18 mouse cellular contexts compared by ENCODE assay signal in genomic region chr12:53794718-53795400, GRCm38 (mm10).
DNase-seq lines count a peak whose midpoint lies in the region; ATAC-seq lines count a peak whose summit lies in the region.
"Had no signal": no experiment of that assay in that cellular context is flagged by ENCODE, and none has a peak within 500 bp of the region (broad histone marks: within the 10 kb centered on the region; RNA-seq: fewer than 3 reads in every experiment).

No protein-coding gene starts in this region.

- no peaks in the 10 kb centered on the region for H3K4me1 ChIP-seq in heart, embryonic 11.5 days (ENCODE audit: control insufficient read depth, insufficient read depth, low read length)
- peaks cover 27% of the 10 kb centered on the region for H3K4me1 ChIP-seq in neural tube, embryonic 13.5 days (replicated peaks)
- H3K4me1 ChIP-seq in neural tube, embryonic 15.5 days, result peaks cover 8% of the 10 kb centered on the region
- H3K4me1 ChIP-seq in liver, embryonic 15.5 days (replicated peaks), result peaks cover 11% of the 10 kb centered on the region; the same call in 1 of the 2 replicates
- H3K4me1 ChIP-seq: embryonic facial prominence, embryonic 12.5 days; heart, embryonic 12.5 days had no signal

- peak; percentile 34 for DNase-seq in heart, adult 11 months
- no peak for DNase-seq in natural killer cell, adult 2 months (ENCODE audit: low spot score in 2 of 2)
- DNase-seq in testis, postnatal 14 days (ENCODE audit: low spot score), result no peak
- DNase-seq: adrenal gland, adult 2 months; adrenal gland, postnatal 25 days; cerebellum, adult 11-12 months; cerebellum, adult 9-10 months; cerebellum, postnatal 25 days; heart, adult 2 months had no signal

- no peak overlapping the region for H3K4me3 ChIP-seq in heart, embryonic 11.5 days (ENCODE audit: low read depth, low read length)
- no peak overlapping the region for H3K4me3 ChIP-seq in neural tube, embryonic 13.5 days
- no peak overlapping the region for H3K4me3 ChIP-seq in neural tube, embryonic 15.5 days (replicated peaks)
- H3K4me3 ChIP-seq in liver, embryonic 15.5 days (replicated peaks), result no peak overlapping the region
- H3K4me3 ChIP-seq: embryonic facial prominence, embryonic 12.5 days; forebrain, embryonic 15.5 days; heart, adult 2 months; heart, embryonic 12.5 days; hindbrain, embryonic 10.5 days had no signal

- H3K27ac ChIP-seq in heart, embryonic 11.5 days (ENCODE audit: low read depth, low read length), result no peak overlapping the region
- H3K27ac ChIP-seq in neural tube, embryonic 13.5 days (replicated peaks), result 0 out of 2 replicates have a peak overlapping the region, but pooled peaks have one; percentile 1
- H3K27ac ChIP-seq in neural tube, embryonic 15.5 days (replicated peaks), result no peak overlapping the region
- H3K27ac ChIP-seq in liver, embryonic 15.5 days (replicated peaks), result no peak overlapping the region
- H3K27ac ChIP-seq: embryonic facial prominence, embryonic 12.5 days; forebrain, embryonic 15.5 days; heart, adult 2 months; hindbrain, embryonic 10.5 days had no signal

- H3K9ac ChIP-seq in heart, embryonic 11.5 days (ENCODE audit: low read depth, low read length), result no peak overlapping the region
- H3K9ac ChIP-seq in neural tube, embryonic 13.5 days, result no peak overlapping the region
- no peak overlapping the region for H3K9ac ChIP-seq in neural tube, embryonic 15.5 days (replicated peaks)
- no peak overlapping the region for H3K9ac ChIP-seq in liver, embryonic 15.5 days
- H3K9ac ChIP-seq: embryonic facial prominence, embryonic 12.5 days; forebrain, embryonic 15.5 days; heart, embryonic 12.5 days had no signal

- no peaks in the 10 kb centered on the region for H3K27me3 ChIP-seq in heart, embryonic 11.5 days (ENCODE audit: control insufficient read depth, insufficient read depth, low read length)
- no peaks in the 10 kb centered on the region for H3K27me3 ChIP-seq in neural tube, embryonic 13.5 days
- H3K27me3 ChIP-seq in neural tube, embryonic 15.5 days (replicated peaks), result no peaks in the 10 kb centered on the region
- H3K27me3 ChIP-seq in liver, embryonic 15.5 days, result peaks cover 12% of the 10 kb centered on the region
- H3K27me3 ChIP-seq: embryonic facial prominence, embryonic 12.5 days; forebrain, embryonic 15.5 days; heart, embryonic 12.5 days; Patski had no signal

- 78% methylated on average over 6 of the region's 6 CpGs for WGBS in heart, embryonic 11.5 days (ENCODE audit: insufficient replicate concordance)
- WGBS in neural tube, embryonic 13.5 days, result 66% methylated on average over 6 of the region's 6 CpGs
- 67% methylated on average over 6 of the region's 6 CpGs for WGBS in neural tube, embryonic 15.5 days
- 48% methylated on average over 6 of the region's 6 CpGs for WGBS in liver, embryonic 15.5 days (ENCODE audit: insufficient replicate concordance)

- no peak overlapping the region for H3K4me2 ChIP-seq in heart, embryonic 11.5 days
- H3K4me2 ChIP-seq in neural tube, embryonic 13.5 days, result no peak overlapping the region
- H3K4me2 ChIP-seq in neural tube, embryonic 15.5 days, result no peak overlapping the region
- 0 out of 2 replicates have a peak overlapping the region, but pooled peaks have one; percentile 21 for H3K4me2 ChIP-seq in liver, embryonic 15.5 days
- H3K4me2 ChIP-seq: embryonic facial prominence, embryonic 12.5 days; forebrain, embryonic 15.5 days; heart, embryonic 12.5 days had no signal

- H3K9me3 ChIP-seq in heart, embryonic 11.5 days (replicated peaks; ENCODE audit: control insufficient read depth, low read length), result no peaks in the 10 kb centered on the region
- H3K9me3 ChIP-seq in neural tube, embryonic 13.5 days, result no peaks in the 10 kb centered on the region
- no peaks in the 10 kb centered on the region for H3K9me3 ChIP-seq in neural tube, embryonic 15.5 days (replicated peaks)
- no peaks in the 10 kb centered on the region for H3K9me3 ChIP-seq in liver, embryonic 15.5 days (replicated peaks)
- H3K9me3 ChIP-seq: embryonic facial prominence, embryonic 12.5 days; forebrain, embryonic 15.5 days; heart, embryonic 12.5 days; hindbrain, embryonic 10.5 days had no signal

- ATAC-seq in heart, embryonic 11.5 days (replicated peaks; ENCODE audit: insufficient number of reproducible peaks, low FRiP score, low TSS enrichment), result no peak
- ATAC-seq in neural tube, embryonic 13.5 days (ENCODE audit: low read depth), result 0 out of 2 replicates have a peak, but pooled peaks have one; percentile 19
- no peak for ATAC-seq in neural tube, embryonic 15.5 days (ENCODE audit: low FRiP score)
- peak; percentile 90 for ATAC-seq in liver, embryonic 15.5 days (ENCODE audit: insufficient read depth)
- ATAC-seq: forebrain, embryonic 15.5 days; Patski had no signal

- H3K36me3 ChIP-seq in heart, embryonic 11.5 days (ENCODE audit: control insufficient read depth, insufficient read depth, low read length), result no peaks in the 10 kb centered on the region
- no peaks in the 10 kb centered on the region for H3K36me3 ChIP-seq in neural tube, embryonic 13.5 days
- H3K36me3 ChIP-seq in neural tube, embryonic 15.5 days, result no peaks in the 10 kb centered on the region
- H3K36me3 ChIP-seq in liver, embryonic 15.5 days (replicated peaks), result no peaks in the 10 kb centered on the region
- H3K36me3 ChIP-seq: embryonic facial prominence, embryonic 12.5 days; forebrain, embryonic 15.5 days; heart, embryonic 12.5 days; hindbrain, embryonic 10.5 days had no signal

Comparison
In these comparisons a context has a peak if more than half of its experiments do, and no peak if none do; other contexts are left out.
1. ATAC-seq: peak in neural tube, embryonic 13.5 days (single experiment) and liver, embryonic 15.5 days (single experiment); none in heart, embryonic 11.5 days (single experiment) and neural tube, embryonic 15.5 days (single experiment).